Mouse (Mus musculus) brain, embryonic 14.5 days (tissue): ENCODE data around the gene Gpr45.

Source experiments
- CTCF ChIP-seq: fragments of 200-500 bp; IDR thresholded peaks from 2 replicates; pipeline ENCODE4 v1.5.1; 2012; ENCODE audit warnings: inconsistent platforms, mild to moderate bottlenecking, moderate library complexity, borderline replicate concordance; ENCODE audit not compliant: insufficient read depth, insufficient read length; ENCODE audit errors: extremely low read depth
- POLR2A ChIP-seq: fragments of 200-500 bp; IDR thresholded peaks from 2 replicates; pipeline ENCODE4 v1.6.1; 2012; ENCODE audit warnings: mild to moderate bottlenecking, inconsistent platforms, borderline replicate concordance; ENCODE audit not compliant: poor library complexity, insufficient read depth, insufficient read length, severe bottlenecking; ENCODE audit errors: extremely low read depth

- TF ChIP-seq POLR2A (no peak), CTCF (no peak)
These were observed 34.8 kb upstream of the Gpr45 start for GRCm38 (mm10) chr1:42917908-42918307.
